Mouse (Mus musculus): ENCODE results near the gene Cidec.

Gene Cidec

GRCm38 (mm10) chr6:113444207-113444965 lies 8.8 kb upstream of the Cidec start:
- no peak for DNase-seq

GRCm38 (mm10) chr6:113443091-113443490 lies 7.5 kb upstream of the Cidec start:
- no peak for DNase-seq

- DNase-seq: peak; percentile 93 to 94
Measured at GRCm38 (mm10) chr6:113442442-113443090, 7.0 kb upstream of the Cidec start, which contains the start of gene Jagn1. TSS of gene Jagn1 (plus strand) at chr6:113442569.

GRCm38 (mm10) chr6:113442087-113442441 lies 6.5 kb upstream of the Cidec start:
- DNase-seq: no peak

- peak; percentile 83 to 91 for DNase-seq
Measured at GRCm38 (mm10) chr6:113441147-113441680, 5.7 kb upstream of the Cidec start.

GRCm38 (mm10) chr6:113440686-113441085 lies 5.1 kb upstream of the Cidec start:
- peak in 1 of 2 experiments; percentile 31 for DNase-seq

- DNase-seq: peak in 1 of 2 experiments; percentile 41
Measured at GRCm38 (mm10) chr6:113438721-113439430, 3.3 kb upstream of the Cidec start.

GRCm38 (mm10) chr6:113437135-113437534 lies 1.6 kb upstream of the Cidec start:
- no peak for DNase-seq

- DNase-seq: no peak
Measured at GRCm38 (mm10) chr6:113434691-113435090, 869 bp downstream of the Cidec start.

GRCm38 (mm10) chr6:113433661-113434060 lies 1.9 kb downstream of the Cidec start:
- DNase-seq: no peak

- no peak for DNase-seq
Measured at GRCm38 (mm10) chr6:113431801-113432200, 3.8 kb downstream of the Cidec start.

- DNase-seq: no peak
Measured at GRCm38 (mm10) chr6:113430846-113431245, 4.7 kb downstream of the Cidec start.

GRCm38 (mm10) chr6:113429965-113430364 lies 5.6 kb downstream of the Cidec start:
- DNase-seq: no peak

- DNase-seq: no peak
Measured at GRCm38 (mm10) chr6:113428006-113428405, 7.6 kb downstream of the Cidec start.

- DNase-seq: peak; percentile 52 to 65
Measured at GRCm38 (mm10) chr6:113427397-113427796, 8.2 kb downstream of the Cidec start.

- no peak for DNase-seq
Measured at GRCm38 (mm10) chr6:113426696-113427095, 8.9 kb downstream of the Cidec start.

- DNase-seq: peak in 1 of 2 experiments; percentile 36
Measured at GRCm38 (mm10) chr6:113424187-113424586, 11.4 kb downstream of the Cidec start.

GRCm38 (mm10) chr6:113423000-113423399 lies 12.6 kb downstream of the Cidec start:
- DNase-seq: no peak

GRCm38 (mm10) chr6:113419199-113419587 lies 16.4 kb downstream of the Cidec start, which contains the start of gene Rpusd3:
TSS of gene Rpusd3 (minus strand) at chr6:113419340.
- DNase-seq: peak; percentile 99 to 100

- peak; percentile 40 to 72 for DNase-seq
Measured at GRCm38 (mm10) chr6:113418441-113419198, 16.9 kb downstream of the Cidec start.

- DNase-seq: no peak
Measured at GRCm38 (mm10) chr6:113416416-113416815, 19.1 kb downstream of the Cidec start.

GRCm38 (mm10) chr6:113410001-113410400 lies 25.6 kb downstream of the Cidec start:
- no peak for DNase-seq

Data from kidney, postnatal 25 days (tissue).